24 mouse cellular contexts compared by ENCODE assay signal in genomic region chr8:127614206-127614605, GRCm38 (mm10).
A peak's percentile ranks its signal among the peaks of the same experiment; 100 is the strongest.
DNase-seq lines count a peak whose midpoint lies in the region; ATAC-seq and TF ChIP-seq lines count a peak whose summit lies in the region.
"Had no signal": no experiment of that assay in that cellular context is flagged by ENCODE, and none has a peak within 500 bp of the region (broad histone marks: within the 10 kb centered on the region; RNA-seq: fewer than 3 reads in every experiment).

No protein-coding gene starts in this region.

- intact Hi-C loops in gastrocnemius, adult 2 months (cut with DNase I) = no loop called here
- intact Hi-C loops in left cerebral cortex, postnatal 14 days (cut with DNase I) = no loop called here

- TF ChIP-seq CTCF in gastrocnemius, adult 2 months (IDR thresholded peaks at IDR 0.05) = no peak
- no peak for TF ChIP-seq CTCF in forebrain, postnatal 0 days (IDR thresholded peaks at IDR 0.05; ENCODE audit: low read depth)

- H3K27ac ChIP-seq in gastrocnemius, adult 2 months = no peak overlapping the region
- no peak overlapping the region for H3K27ac ChIP-seq in hindbrain, embryonic 14.5 days
- no peak overlapping the region for H3K27ac ChIP-seq in forebrain, postnatal 0 days (ENCODE audit: low read depth, low read length)
- H3K27ac ChIP-seq: forebrain, embryonic 13.5 days; hindbrain, embryonic 13.5 days; intestine, embryonic 15.5 days; limb, embryonic 13.5 days; liver, embryonic 13.5 days had no signal

- no peak overlapping the region for H3K9ac ChIP-seq in hindbrain, embryonic 14.5 days
- H3K9ac ChIP-seq in forebrain, postnatal 0 days = no peak overlapping the region
- H3K9ac ChIP-seq: forebrain, embryonic 13.5 days; heart, embryonic 12.5 days; hindbrain, embryonic 13.5 days; intestine, embryonic 15.5 days; limb, embryonic 13.5 days; liver, embryonic 13.5 days; lung, embryonic 14.5 days had no signal

- WGBS in hindbrain, embryonic 14.5 days = 72% methylated on average over 4 of the region's 4 CpGs
- 76% methylated on average over 4 of the region's 4 CpGs for WGBS in forebrain, postnatal 0 days

- no peaks in the 10 kb centered on the region for H3K9me3 ChIP-seq in hindbrain, embryonic 14.5 days (ENCODE audit: control insufficient read depth, low read length)
- H3K9me3 ChIP-seq in forebrain, postnatal 0 days (ENCODE audit: low read length) = no peaks in the 10 kb centered on the region
- H3K9me3 ChIP-seq: forebrain, embryonic 13.5 days; heart, embryonic 12.5 days; hindbrain, embryonic 13.5 days; intestine, embryonic 15.5 days; limb, embryonic 13.5 days; liver, embryonic 13.5 days had no signal

- no peak overlapping the region for H3K4me3 ChIP-seq in gastrocnemius, adult 2 months
- no peak overlapping the region for H3K4me3 ChIP-seq in hindbrain, embryonic 14.5 days (replicated peaks; ENCODE audit: low read length)
- H3K4me3 ChIP-seq in forebrain, postnatal 0 days (ENCODE audit: low read depth, low read length) = no peak overlapping the region
- H3K4me3 ChIP-seq: erythroblast, embryonic 14.5 days; forebrain, embryonic 13.5 days; heart, embryonic 12.5 days; hindbrain, embryonic 13.5 days; intestine, embryonic 15.5 days; limb, embryonic 13.5 days; liver, embryonic 13.5 days had no signal

- ATAC-seq in hindbrain, embryonic 14.5 days (ENCODE audit: low FRiP score) = no peak
- no peak for ATAC-seq in forebrain, postnatal 0 days
- ATAC-seq: forebrain, embryonic 13.5 days; intestine, embryonic 15.5 days; midbrain, embryonic 16.5 days had no signal

- DNase-seq in gastrocnemius, adult 2 months = peak; percentile 24
- no peak for DNase-seq in gastrocnemius, postnatal 10 days
- peak; percentile 72 for DNase-seq in right cerebral cortex, adult 18-20 months
- no peak for DNase-seq in right cerebral cortex, postnatal 14 days
- peak; percentile 24 to 50 for DNase-seq in left cerebral cortex, postnatal 14 days (ENCODE audit: low spot score in 2 of 2)
- no peak for DNase-seq in hindbrain, embryonic 14.5 days (ENCODE audit: low spot score)
- no peak for DNase-seq in forebrain, postnatal 0 days
- DNase-seq: adrenal gland, adult 2 months; cerebellum, adult 9-10 months; heart, postnatal 14 days; kidney, postnatal 4 days; liver, embryonic 13.5 days; lung, embryonic 14.5 days; lung, postnatal 36 days; thymus, adult 18-20 months; thymus, postnatal 4 days had no signal

- no peaks in the 10 kb centered on the region for H3K27me3 ChIP-seq in hindbrain, embryonic 14.5 days (ENCODE audit: control insufficient read depth, insufficient read depth, low read length)
- no peaks in the 10 kb centered on the region for H3K27me3 ChIP-seq in forebrain, postnatal 0 days (ENCODE audit: insufficient read depth, low read length)
- H3K27me3 ChIP-seq: CH12.LX; forebrain, embryonic 13.5 days; heart, embryonic 12.5 days; hindbrain, embryonic 13.5 days; intestine, embryonic 15.5 days; limb, embryonic 13.5 days; liver, embryonic 13.5 days had no signal

- H3K36me3 ChIP-seq in hindbrain, embryonic 14.5 days (replicated peaks; ENCODE audit: control insufficient read depth, insufficient read depth) = peaks cover 7% of the 10 kb centered on the region; the same call in 1 of the 2 replicates
- no peaks in the 10 kb centered on the region for H3K36me3 ChIP-seq in forebrain, postnatal 0 days (ENCODE audit: insufficient read depth)
- H3K36me3 ChIP-seq: intestine, embryonic 15.5 days; liver, embryonic 13.5 days had no signal

- no peak overlapping the region for H3K4me2 ChIP-seq in hindbrain, embryonic 14.5 days (replicated peaks)
- no peak overlapping the region for H3K4me2 ChIP-seq in forebrain, postnatal 0 days (ENCODE audit: low read depth)
- H3K4me2 ChIP-seq: forebrain, embryonic 13.5 days; heart, embryonic 12.5 days; hindbrain, embryonic 13.5 days; intestine, embryonic 15.5 days; limb, embryonic 13.5 days; liver, embryonic 13.5 days; lung, embryonic 14.5 days had no signal

- H3K4me1 ChIP-seq in hindbrain, embryonic 14.5 days (replicated peaks; ENCODE audit: control insufficient read depth, insufficient read depth, low read length) = no peaks in the 10 kb centered on the region; the same call in 1 of the 2 replicates
- no peaks in the 10 kb centered on the region for H3K4me1 ChIP-seq in forebrain, postnatal 0 days (ENCODE audit: insufficient read depth)
- H3K4me1 ChIP-seq: forebrain, embryonic 13.5 days; intestine, embryonic 15.5 days; limb, embryonic 13.5 days; liver, embryonic 13.5 days had no signal

Comparison
In these comparisons a context has a peak if more than half of its experiments do, and no peak if none do; other contexts are left out.
1. DNase-seq: peak in gastrocnemius, adult 2 months (single experiment), right cerebral cortex, adult 18-20 months (single experiment) and left cerebral cortex, postnatal 14 days (2 of 2); none in gastrocnemius, postnatal 10 days (single experiment), right cerebral cortex, postnatal 14 days (single experiment), hindbrain, embryonic 14.5 days (single experiment) and forebrain, postnatal 0 days (single experiment).